Mouse (Mus musculus): ENCODE data around the gene Foxp1. TPM values are rescaled to one million over a fixed set of nuclear protein-coding genes. Genes with fewer than 3 reads are reported as not detected.

Gene Foxp1
- polyA plus RNA-seq, 1 experiment from 2014 or later, result 88.1 TPM

DNA sequence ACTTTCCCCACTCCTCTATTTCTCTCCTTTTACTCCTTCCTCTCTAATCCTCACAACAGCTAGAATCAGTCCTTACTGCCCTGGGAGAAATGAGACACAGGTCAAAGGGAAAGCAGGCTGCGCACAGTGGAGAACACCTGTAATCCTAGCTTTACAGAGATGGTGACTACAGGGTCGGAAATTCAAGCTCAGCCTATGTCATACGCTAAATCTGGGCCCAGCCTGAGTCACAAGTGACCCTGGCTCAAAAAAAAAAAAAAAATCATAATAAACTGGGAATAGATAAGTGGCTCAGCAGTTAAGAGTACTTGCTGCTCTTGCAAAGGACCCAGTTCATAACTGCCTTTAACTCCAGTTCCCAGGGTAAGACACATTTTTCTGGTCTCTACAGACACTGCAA, 31.4 kb downstream of the Foxp1 start:
- ATAC-seq (ENCODE audit: insufficient number of reproducible peaks, insufficient read depth, low FRiP score, low read depth), result no peak
- 42% methylated on average over 3 of the region's 3 CpGs for WGBS
- no peak overlapping the region for H3K4me3 ChIP-seq (ENCODE audit: control insufficient read depth in 1 of 2, insufficient read depth in 1 of 2, low read depth in 1 of 2, low read length in 2 of 2)
- H3K4me1 ChIP-seq (ENCODE audit: control insufficient read depth in 2 of 2, insufficient read depth in 2 of 2, low read length in 2 of 2), result peaks cover 3 to 38% of the 10 kb centered on the region in 2 experiments
- 0 out of 2 replicates have a peak, but pooled peaks cover 2% of the 10 kb centered on the region for H3K36me3 ChIP-seq (ENCODE audit: control insufficient read depth, insufficient read depth, low read length)
- H3K27ac ChIP-seq (replicated peaks in 1 of 2; ENCODE audit: control insufficient read depth in 1 of 2, insufficient read depth in 1 of 2, low read depth in 2 of 2, low read length in 2 of 2), result no peak overlapping the region; a peak in 1 of 4 replicates
- no peaks in the 10 kb centered on the region for H3K27me3 ChIP-seq (ENCODE audit: control insufficient read depth, insufficient read depth, low read length)
- no peak overlapping the region for H3K9ac ChIP-seq (ENCODE audit: low read length)
- no peak overlapping the region for H3K4me2 ChIP-seq (ENCODE audit: low read length)
- no peaks in the 10 kb centered on the region for H3K9me3 ChIP-seq (ENCODE audit: control insufficient read depth, low read length)

DNA sequence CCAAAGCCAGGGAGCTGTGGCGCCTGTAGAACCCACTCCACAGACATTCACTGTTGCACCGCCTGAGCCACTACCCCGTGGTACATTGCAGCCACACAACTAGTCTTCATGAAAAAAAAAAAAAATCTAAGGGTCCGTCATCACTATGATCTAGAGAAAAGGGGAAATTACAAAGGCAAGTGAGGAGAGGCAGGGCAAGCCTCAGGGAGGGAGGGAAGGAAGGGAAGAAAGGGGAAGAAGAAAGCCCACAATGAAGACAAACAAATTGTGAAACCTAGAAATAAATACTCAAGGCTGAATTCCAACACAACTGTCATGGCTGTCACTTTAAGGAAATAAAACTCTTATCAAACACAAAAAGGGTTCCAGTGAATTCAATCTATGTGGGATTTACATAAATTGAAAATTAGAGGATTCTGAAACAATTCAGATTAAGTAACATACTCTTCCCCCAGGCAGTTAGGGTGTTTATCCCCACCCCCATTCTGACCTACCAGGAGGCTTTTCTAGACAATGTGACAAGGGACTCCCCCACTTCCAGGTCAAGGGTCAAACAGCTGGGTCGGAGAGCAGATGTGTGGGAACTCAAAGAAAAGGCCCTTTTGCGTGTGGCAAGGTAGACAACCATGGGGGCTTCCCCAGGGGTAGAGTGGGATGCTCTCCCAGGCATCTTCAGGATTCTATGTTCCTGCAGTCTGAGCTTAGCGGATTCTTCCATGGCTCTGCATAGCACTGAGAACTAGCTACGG, 32.4 kb downstream of the Foxp1 start:
- no peak overlapping the region for H3K4me2 ChIP-seq (ENCODE audit: low read length)
- no peak overlapping the region for H3K9ac ChIP-seq (ENCODE audit: low read length)
- no peak for ATAC-seq (ENCODE audit: insufficient number of reproducible peaks, insufficient read depth, low FRiP score, low read depth)
- H3K36me3 ChIP-seq (ENCODE audit: control insufficient read depth, insufficient read depth, low read length), result 0 out of 2 replicates have a peak, but pooled peaks cover 3% of the 10 kb centered on the region
- H3K9me3 ChIP-seq (ENCODE audit: control insufficient read depth, low read length), result no peaks in the 10 kb centered on the region
- H3K27me3 ChIP-seq (ENCODE audit: control insufficient read depth, insufficient read depth, low read length), result no peaks in the 10 kb centered on the region
- peaks cover 7 to 44% of the 10 kb centered on the region in 2 experiments for H3K4me1 ChIP-seq (ENCODE audit: control insufficient read depth in 2 of 2, insufficient read depth in 2 of 2, low read length in 2 of 2)
- H3K27ac ChIP-seq (replicated peaks in 1 of 2; ENCODE audit: control insufficient read depth in 1 of 2, insufficient read depth in 1 of 2, low read depth in 2 of 2, low read length in 2 of 2), result no peak overlapping the region
- 87% methylated on average over 8 of the region's 8 CpGs for WGBS
- H3K4me3 ChIP-seq (ENCODE audit: control insufficient read depth in 1 of 2, insufficient read depth in 1 of 2, low read depth in 1 of 2, low read length in 2 of 2), result no peak overlapping the region

- no peak for ATAC-seq (ENCODE audit: insufficient number of reproducible peaks, insufficient read depth, low FRiP score, low read depth)
- no peak overlapping the region for H3K4me3 ChIP-seq (ENCODE audit: control insufficient read depth in 1 of 2, insufficient read depth in 1 of 2, low read depth in 1 of 2, low read length in 2 of 2)
- 0 out of 2 replicates have a peak, but pooled peaks cover 3% of the 10 kb centered on the region for H3K36me3 ChIP-seq (ENCODE audit: control insufficient read depth, insufficient read depth, low read length)
- H3K27ac ChIP-seq (replicated peaks in 1 of 2; ENCODE audit: control insufficient read depth in 1 of 2, insufficient read depth in 1 of 2, low read depth in 2 of 2, low read length in 2 of 2), result no peak overlapping the region
- H3K9ac ChIP-seq (ENCODE audit: low read length), result no peak overlapping the region
- H3K27me3 ChIP-seq (ENCODE audit: control insufficient read depth, insufficient read depth, low read length), result no peaks in the 10 kb centered on the region
- 78% methylated on average over 10 of the region's 10 CpGs for WGBS
- no peaks in the 10 kb centered on the region for H3K9me3 ChIP-seq (ENCODE audit: control insufficient read depth, low read length)
- H3K4me1 ChIP-seq (ENCODE audit: control insufficient read depth in 2 of 2, insufficient read depth in 2 of 2, low read length in 2 of 2), result peaks cover 10 to 49% of the 10 kb centered on the region in 2 experiments
- H3K4me2 ChIP-seq (ENCODE audit: low read length), result no peak overlapping the region
These were observed 33.1 kb downstream of the Foxp1 start for GRCm38 (mm10) chr6:99489423-99489822.

DNA sequence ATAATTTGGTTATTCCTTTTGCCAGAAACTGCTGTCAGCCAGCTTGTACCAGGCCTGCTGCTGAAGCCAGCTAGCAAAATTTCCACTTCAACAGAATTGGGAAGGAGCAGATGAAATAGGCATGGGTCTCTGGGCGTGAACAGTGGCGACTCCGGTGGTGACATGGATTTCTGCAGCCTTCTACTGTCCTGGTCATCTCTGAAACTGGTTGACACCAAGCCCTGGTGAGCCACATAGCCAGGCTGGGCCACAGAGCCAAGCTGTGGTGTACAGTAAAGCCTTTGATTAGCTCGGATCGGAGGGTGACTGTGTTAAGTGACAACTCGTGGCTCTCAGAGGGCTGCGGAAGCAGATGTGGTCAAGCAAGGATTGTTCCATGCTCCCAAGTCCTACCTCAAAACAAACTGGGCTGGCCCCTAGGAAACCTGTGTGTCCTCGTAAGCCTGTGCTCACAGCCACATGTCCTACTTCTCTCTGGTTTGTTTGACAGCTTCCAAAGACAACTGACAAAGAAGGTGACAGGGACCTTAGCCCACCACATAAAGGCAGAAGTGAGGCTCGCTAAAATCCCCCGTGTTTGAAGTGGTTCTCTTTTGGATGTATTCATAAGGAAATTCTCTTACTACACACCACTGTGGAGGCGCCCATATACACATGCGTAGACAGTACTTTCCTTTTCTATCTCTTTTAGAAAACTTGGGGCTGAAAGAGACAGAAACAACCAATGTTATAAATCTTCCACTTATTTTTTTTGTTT, 36.5 kb downstream of the Foxp1 start:
- ATAC-seq (ENCODE audit: insufficient number of reproducible peaks, insufficient read depth, low FRiP score, low read depth), result no peak
- H3K27me3 ChIP-seq (ENCODE audit: control insufficient read depth, insufficient read depth, low read length), result no peaks in the 10 kb centered on the region
- WGBS, result 64% methylated on average over 12 of the region's 12 CpGs

DNA sequence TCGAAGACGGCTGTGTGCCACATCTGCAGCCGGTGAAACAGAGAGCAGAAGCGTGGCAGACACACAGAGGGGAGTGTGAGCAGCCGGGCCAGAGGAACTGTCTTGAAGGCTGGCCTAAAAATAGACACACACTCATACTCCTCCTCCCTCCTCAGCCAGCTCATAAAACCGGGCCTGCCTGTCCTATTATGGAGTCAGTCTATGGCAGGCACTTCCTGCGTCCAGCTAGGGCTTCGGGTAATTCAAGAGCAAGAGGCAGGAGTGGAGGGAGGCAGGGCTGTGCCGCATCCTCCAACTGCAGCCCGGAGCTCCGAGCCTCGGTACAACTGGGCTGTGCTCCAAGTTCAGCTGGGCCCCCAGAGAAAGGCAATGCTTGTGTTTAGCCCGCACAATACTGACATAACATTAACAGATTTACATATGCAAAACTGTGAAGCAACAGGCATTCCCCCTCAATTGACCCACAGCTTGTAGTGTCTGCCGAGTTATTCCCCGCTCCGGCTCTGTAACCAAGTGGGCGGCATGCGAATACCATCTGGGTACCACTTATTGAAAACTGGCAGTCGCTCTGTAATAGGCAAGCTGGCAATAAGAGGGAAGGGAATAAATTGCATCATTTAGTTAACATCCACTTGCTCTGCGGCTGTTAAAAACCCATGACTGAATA, 37.2 kb downstream of the Foxp1 start:
- Histone ChIP-seq H3K36me3 (ENCODE audit: control insufficient read depth, insufficient read depth, low read length) (0 out of 2 replicates have a peak, but pooled peaks cover 3% of the 10 kb centered on the region), H3K27ac (replicated peaks in 1 of 2; ENCODE audit: control insufficient read depth in 1 of 2, insufficient read depth in 1 of 2, low read depth in 2 of 2, low read length in 2 of 2) (peak overlapping the region; percentile 93 to 99), H3K4me2 (ENCODE audit: low read length) (peak overlapping the region; percentile 59), H3K4me3 (ENCODE audit: control insufficient read depth in 1 of 2, insufficient read depth in 1 of 2, low read depth in 1 of 2, low read length in 2 of 2) (peak overlapping the region; percentile 4 to 29; a peak in 3 of 4 replicates), H3K4me1 (ENCODE audit: control insufficient read depth in 2 of 2, insufficient read depth in 2 of 2, low read length in 2 of 2) (peaks cover 12 to 35% of the 10 kb centered on the region in 2 experiments), H3K9ac (ENCODE audit: low read length) (peak overlapping the region; percentile 70), H3K9me3 (ENCODE audit: control insufficient read depth, low read length) (no peaks in the 10 kb centered on the region), H3K27me3 (ENCODE audit: control insufficient read depth, insufficient read depth, low read length) (no peaks in the 10 kb centered on the region)
- ATAC-seq (ENCODE audit: insufficient number of reproducible peaks, insufficient read depth, low FRiP score, low read depth), result peak; percentile 95
- WGBS, result 22% methylated on average over 20 of the region's 20 CpGs

More for the DNA sequence above, 36.5 kb downstream of the Foxp1 start:
- Histone ChIP-seq H3K36me3 (ENCODE audit: control insufficient read depth, insufficient read depth, low read length) (0 out of 2 replicates have a peak, but pooled peaks cover 3% of the 10 kb centered on the region), H3K4me3 (ENCODE audit: control insufficient read depth in 1 of 2, insufficient read depth in 1 of 2, low read depth in 1 of 2, low read length in 2 of 2) (no peak overlapping the region), H3K9ac (ENCODE audit: low read length) (no peak overlapping the region), H3K9me3 (ENCODE audit: control insufficient read depth, low read length) (no peaks in the 10 kb centered on the region), H3K4me2 (ENCODE audit: low read length) (peak overlapping the region; percentile 59), H3K27ac (replicated peaks in 1 of 2; ENCODE audit: control insufficient read depth in 1 of 2, insufficient read depth in 1 of 2, low read depth in 2 of 2, low read length in 2 of 2) (peak overlapping the region; percentile 93 to 99), H3K4me1 (ENCODE audit: control insufficient read depth in 2 of 2, insufficient read depth in 2 of 2, low read length in 2 of 2) (peaks cover 15 to 41% of the 10 kb centered on the region in 2 experiments)

GRCm38 (mm10) chr6:99484884-99485216, 37.7 kb downstream of the Foxp1 start:
- Histone ChIP-seq H3K27ac (replicated peaks in 1 of 2; ENCODE audit: control insufficient read depth in 1 of 2, insufficient read depth in 1 of 2, low read depth in 2 of 2, low read length in 2 of 2) (peak overlapping the region; percentile 93 to 99), H3K4me1 (ENCODE audit: control insufficient read depth in 2 of 2, insufficient read depth in 2 of 2, low read length in 2 of 2) (peaks cover 12 to 35% of the 10 kb centered on the region in 2 experiments), H3K4me3 (ENCODE audit: control insufficient read depth in 1 of 2, insufficient read depth in 1 of 2, low read depth in 1 of 2, low read length in 2 of 2) (peak overlapping the region; percentile 4 to 29; a peak in 3 of 4 replicates), H3K9ac (ENCODE audit: low read length) (peak overlapping the region; percentile 70), H3K4me2 (ENCODE audit: low read length) (peak overlapping the region; percentile 59), H3K9me3 (ENCODE audit: control insufficient read depth, low read length) (no peaks in the 10 kb centered on the region), H3K36me3 (ENCODE audit: control insufficient read depth, insufficient read depth, low read length) (0 out of 2 replicates have a peak, but pooled peaks cover 3% of the 10 kb centered on the region), H3K27me3 (ENCODE audit: control insufficient read depth, insufficient read depth, low read length) (no peaks in the 10 kb centered on the region)
- 24% methylated on average over 8 of the region's 8 CpGs for WGBS
- no peak for ATAC-seq (ENCODE audit: insufficient number of reproducible peaks, insufficient read depth, low FRiP score, low read depth)

DNA sequence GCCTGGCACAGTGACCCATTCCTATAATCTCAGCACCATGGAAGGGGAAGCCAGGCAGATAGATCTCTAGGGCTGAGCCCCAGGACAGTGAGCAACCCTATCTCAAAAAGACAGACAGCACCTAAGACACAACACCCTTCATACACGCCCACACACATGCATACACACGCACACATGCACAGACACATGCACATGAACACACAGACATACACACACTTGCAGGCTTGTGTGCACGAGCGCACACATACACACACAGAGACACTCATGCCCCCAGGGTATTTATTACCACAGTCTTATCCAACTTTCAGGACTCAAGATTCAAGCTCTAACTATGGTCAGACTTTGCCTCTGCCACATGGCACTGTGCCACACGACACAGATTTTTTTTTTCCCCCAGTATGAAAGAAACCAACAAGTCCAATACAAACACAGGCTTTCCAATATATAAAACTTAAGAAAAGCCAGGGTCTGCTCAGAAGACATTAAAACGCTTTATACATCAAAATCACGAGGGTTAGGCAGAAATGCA, 38.3 kb downstream of the Foxp1 start:
- Histone ChIP-seq H3K36me3 (ENCODE audit: control insufficient read depth, insufficient read depth, low read length) (0 out of 2 replicates have a peak, but pooled peaks cover 3% of the 10 kb centered on the region), H3K9ac (ENCODE audit: low read length) (peak overlapping the region; percentile 5; the same call in 1 of the 2 replicates), H3K4me1 (ENCODE audit: control insufficient read depth in 2 of 2, insufficient read depth in 2 of 2, low read length in 2 of 2) (peaks cover 12 to 32% of the 10 kb centered on the region in 2 experiments), H3K4me2 (ENCODE audit: low read length) (peak overlapping the region; percentile 59), H3K9me3 (ENCODE audit: control insufficient read depth, low read length) (no peaks in the 10 kb centered on the region), H3K4me3 (ENCODE audit: control insufficient read depth in 1 of 2, insufficient read depth in 1 of 2, low read depth in 1 of 2, low read length in 2 of 2) (no peak overlapping the region), H3K27ac (replicated peaks in 1 of 2; ENCODE audit: control insufficient read depth in 1 of 2, insufficient read depth in 1 of 2, low read depth in 2 of 2, low read length in 2 of 2) (peak overlapping the region; percentile 70 to 93), H3K27me3 (ENCODE audit: control insufficient read depth, insufficient read depth, low read length) (no peaks in the 10 kb centered on the region)
- no peak for ATAC-seq (ENCODE audit: insufficient number of reproducible peaks, insufficient read depth, low FRiP score, low read depth)
- 80% methylated on average over 7 of the region's 7 CpGs for WGBS

Data from heart, embryonic 14.5 days (tissue).